Mouse (Mus musculus): ENCODE results near the gene Olfr243. TPM values are rescaled to one million over a fixed set of nuclear protein-coding genes. Genes with fewer than 3 reads are reported as not detected.
"Not testable (repeated sequence)": the region's sequence is repeated elsewhere in the genome, so short reads cannot be mapped to it uniquely, and the experiment has no call there.

The Olfr243 gene
- polyA plus RNA-seq, 2 experiments: not detected

GRCm38 (mm10) chr7:103730074-103730473 is 15.6 kb downstream of the Olfr243 start, which contains the start of gene Olfr628:
Olfr628 (plus strand) TSS chr7:103730374.
- 60% methylated on average over 1 of the region's 1 CpGs for WGBS (ENCODE audit: insufficient replicate concordance)
- DNase-seq (ENCODE audit: low read depth in 3 of 3, low spot score in 3 of 3): no peak
- ATAC-seq (ENCODE audit: insufficient read depth): no peak

GRCm38 (mm10) chr7:103744843-103745242 is 30.4 kb downstream of the Olfr243 start, which contains the start of gene Olfr629:
Olfr629 (minus strand) TSS chr7:103744943.
- 54% methylated on average over 2 of the region's 2 CpGs for WGBS (ENCODE audit: insufficient replicate concordance)
- ATAC-seq (ENCODE audit: insufficient read depth) (no peak), DNase-seq (ENCODE audit: low read depth in 3 of 3, low spot score in 3 of 3) (no peak)
- TF ChIP-seq CTCF (IDR thresholded peaks at IDR 0.05; ENCODE audit: low read depth): no peak
- no peak for TF ChIP-seq EP300 (IDR thresholded peaks at IDR 0.05; ENCODE audit: low read depth)
- H3K4me2 ChIP-seq (ENCODE audit: low read depth): no peak within 1 kb of the TSS
- no peak within 1 kb of the TSS for H3K9ac ChIP-seq (replicated peaks)
- H3K9me3 ChIP-seq (ENCODE audit: control insufficient read depth, low read length): no peaks in the 10 kb centered on the region
- H3K4me3 ChIP-seq (ENCODE audit: insufficient read depth in 1 of 2, low read depth in 2 of 2, low read length in 2 of 2): no peak within 1 kb of the TSS
- no peaks in the 10 kb centered on the region for H3K36me3 ChIP-seq (replicated peaks; ENCODE audit: control insufficient read depth, insufficient read depth, low read depth)
- H3K27ac ChIP-seq: no peak within 1 kb of the TSS
- H3K27me3 ChIP-seq (ENCODE audit: control insufficient read depth, insufficient read depth, low read length): no peaks in the 10 kb centered on the region
- H3K4me1 ChIP-seq (replicated peaks; ENCODE audit: control insufficient read depth in 2 of 2, insufficient read depth in 2 of 2, low read length in 1 of 2): no peaks in the 10 kb centered on the region

More at GRCm38 (mm10) chr7:103730074-103730473, 15.6 kb downstream of the Olfr243 start, which contains the start of gene Olfr628:
- H3K36me3 ChIP-seq (replicated peaks; ENCODE audit: control insufficient read depth, insufficient read depth, low read depth): no peaks in the 10 kb centered on the region
- TF ChIP-seq CTCF (IDR thresholded peaks at IDR 0.05; ENCODE audit: low read depth) (no peak), EP300 (IDR thresholded peaks at IDR 0.05; ENCODE audit: low read depth) (no peak)
- H3K27ac ChIP-seq: no peak within 1 kb of the TSS
- H3K4me1 ChIP-seq (replicated peaks; ENCODE audit: control insufficient read depth in 2 of 2, insufficient read depth in 2 of 2, low read length in 1 of 2): no peaks in the 10 kb centered on the region
- H3K4me3 ChIP-seq (ENCODE audit: insufficient read depth in 1 of 2, low read depth in 2 of 2, low read length in 2 of 2): no peak within 1 kb of the TSS
- no peaks in the 10 kb centered on the region for H3K27me3 ChIP-seq (ENCODE audit: control insufficient read depth, insufficient read depth, low read length)
- H3K9me3 ChIP-seq (ENCODE audit: control insufficient read depth, low read length): no peaks in the 10 kb centered on the region
- H3K4me2 ChIP-seq (ENCODE audit: low read depth): no peak within 1 kb of the TSS
- no peak within 1 kb of the TSS for H3K9ac ChIP-seq (replicated peaks)

- TF ChIP-seq CTCF (IDR thresholded peaks at IDR 0.05; ENCODE audit: low read depth) (no peak), EP300 (IDR thresholded peaks at IDR 0.05; ENCODE audit: low read depth) (no peak)
- WGBS (ENCODE audit: insufficient replicate concordance): 30% methylated on average over 2 of the region's 2 CpGs
- H3K27ac ChIP-seq: no peak within 1 kb of the TSS
- H3K4me2 ChIP-seq (ENCODE audit: low read depth): no peak within 1 kb of the TSS
- no peaks in the 10 kb centered on the region for H3K27me3 ChIP-seq (ENCODE audit: control insufficient read depth, insufficient read depth, low read length)
- no peaks in the 10 kb centered on the region for H3K4me1 ChIP-seq (replicated peaks; ENCODE audit: control insufficient read depth in 2 of 2, insufficient read depth in 2 of 2, low read length in 1 of 2)
- H3K4me3 ChIP-seq (ENCODE audit: insufficient read depth in 1 of 2, low read depth in 2 of 2, low read length in 2 of 2): no peak within 1 kb of the TSS
- DNase-seq (ENCODE audit: low read depth in 3 of 3, low spot score in 3 of 3) (no peak), ATAC-seq (ENCODE audit: insufficient read depth) (no peak)
- H3K9me3 ChIP-seq (ENCODE audit: control insufficient read depth, low read length): no peaks in the 10 kb centered on the region
- no peak within 1 kb of the TSS for H3K9ac ChIP-seq (replicated peaks)
- H3K36me3 ChIP-seq (replicated peaks; ENCODE audit: control insufficient read depth, insufficient read depth, low read depth): no peaks in the 10 kb centered on the region
These were observed 42.8 kb downstream of the Olfr243 start, which contains the start of gene Olfr630 for GRCm38 (mm10) chr7:103757233-103757632. Olfr630 (minus strand) TSS chr7:103757333.

GRCm38 (mm10) chr7:103762212-103762611 is 47.7 kb downstream of the Olfr243 start:
- H3K4me1 ChIP-seq (replicated peaks; ENCODE audit: control insufficient read depth in 2 of 2, insufficient read depth in 2 of 2, low read length in 1 of 2); H3K9ac ChIP-seq (replicated peaks); H3K4me3 ChIP-seq (ENCODE audit: insufficient read depth in 1 of 2, low read depth in 2 of 2, low read length in 2 of 2); H3K9me3 ChIP-seq (ENCODE audit: control insufficient read depth, low read length); H3K36me3 ChIP-seq (replicated peaks; ENCODE audit: control insufficient read depth, insufficient read depth, low read depth); H3K27me3 ChIP-seq (ENCODE audit: control insufficient read depth, insufficient read depth, low read length); H3K27ac ChIP-seq; DNase-seq (ENCODE audit: low read depth in 3 of 3, low spot score in 3 of 3); ATAC-seq (ENCODE audit: insufficient read depth); H3K4me2 ChIP-seq (ENCODE audit: low read depth): not testable (repeated sequence)
- WGBS (ENCODE audit: insufficient replicate concordance): 38% methylated on average over 6 of the region's 6 CpGs

GRCm38 (mm10) chr7:103767687-103768086 is 53.2 kb downstream of the Olfr243 start:
- WGBS (ENCODE audit: insufficient replicate concordance): 23% methylated on average over 6 of the region's 6 CpGs
- H3K4me3 ChIP-seq (ENCODE audit: insufficient read depth in 1 of 2, low read depth in 2 of 2, low read length in 2 of 2); H3K9ac ChIP-seq (replicated peaks); H3K9me3 ChIP-seq (ENCODE audit: control insufficient read depth, low read length); H3K27ac ChIP-seq; H3K4me1 ChIP-seq (replicated peaks; ENCODE audit: control insufficient read depth in 2 of 2, insufficient read depth in 2 of 2, low read length in 1 of 2); H3K36me3 ChIP-seq (replicated peaks; ENCODE audit: control insufficient read depth, insufficient read depth, low read depth); H3K27me3 ChIP-seq (ENCODE audit: control insufficient read depth, insufficient read depth, low read length); H3K4me2 ChIP-seq (ENCODE audit: low read depth): not testable (repeated sequence)
- DNase-seq (ENCODE audit: low read depth in 3 of 3, low spot score in 3 of 3) (peak in 1 of 3 experiments; percentile 7), ATAC-seq (ENCODE audit: insufficient read depth) (peak; percentile 82)
- TF ChIP-seq EP300 (IDR thresholded peaks at IDR 0.05; ENCODE audit: low read depth): peak; percentile 37; the same call in 1 of the 2 replicates

Other genes with a start within 250 kb of the Olfr243 start
Only the 30 nearest of the 33 such genes appear.
- gene Olfr609, start 216.6 kb upstream of the Olfr243 start, polyA plus RNA-seq (2012; rRNA removed): not detected in 2 replicates
- not detected in 2 replicates for gene Olfr609, start 216.6 kb upstream of the Olfr243 start, polyA plus RNA-seq (2014; fragmentation: Nextera tagmentation; extraction: Ambion mirVana)
- gene Olfr610, start 202.5 kb upstream of the Olfr243 start, polyA plus RNA-seq (2012; rRNA removed): not detected in 2 replicates
- not detected in 2 replicates for gene Olfr610, start 202.5 kb upstream of the Olfr243 start, polyA plus RNA-seq (2014; fragmentation: Nextera tagmentation; extraction: Ambion mirVana)
- not detected in 2 replicates for gene Olfr611, start 193.8 kb upstream of the Olfr243 start, polyA plus RNA-seq (2012; rRNA removed)
- not detected in 2 replicates for gene Olfr611, start 193.8 kb upstream of the Olfr243 start, polyA plus RNA-seq (2014; fragmentation: Nextera tagmentation; extraction: Ambion mirVana)
- gene Olfr612, start 172.0 kb upstream of the Olfr243 start, polyA plus RNA-seq (2012; rRNA removed): not detected in 2 replicates
- gene Olfr612, start 172.0 kb upstream of the Olfr243 start, polyA plus RNA-seq (2014; fragmentation: Nextera tagmentation; extraction: Ambion mirVana): not detected in 2 replicates
- not detected in 2 replicates for gene Olfr613, start 166.6 kb upstream of the Olfr243 start, polyA plus RNA-seq (2012; rRNA removed)
- not detected in 2 replicates for gene Olfr613, start 166.6 kb upstream of the Olfr243 start, polyA plus RNA-seq (2014; fragmentation: Nextera tagmentation; extraction: Ambion mirVana)
- not detected in 2 replicates for gene Olfr615, start 158.6 kb upstream of the Olfr243 start, polyA plus RNA-seq (2012; rRNA removed)
- not detected in 2 replicates for gene Olfr615, start 158.6 kb upstream of the Olfr243 start, polyA plus RNA-seq (2014; fragmentation: Nextera tagmentation; extraction: Ambion mirVana)
- gene Olfr616, start 145.5 kb upstream of the Olfr243 start, polyA plus RNA-seq (2012; rRNA removed): not detected in 2 replicates
- not detected in 2 replicates for gene Olfr616, start 145.5 kb upstream of the Olfr243 start, polyA plus RNA-seq (2014; fragmentation: Nextera tagmentation; extraction: Ambion mirVana)
- not detected in 2 replicates for gene Olfr617, start 141.6 kb upstream of the Olfr243 start, polyA plus RNA-seq (2012; rRNA removed)
- not detected in 2 replicates for gene Olfr617, start 141.6 kb upstream of the Olfr243 start, polyA plus RNA-seq (2014; fragmentation: Nextera tagmentation; extraction: Ambion mirVana)
- gene Olfr618, start 124.6 kb upstream of the Olfr243 start, polyA plus RNA-seq (2012; rRNA removed): not detected in 2 replicates
- gene Olfr618, start 124.6 kb upstream of the Olfr243 start, polyA plus RNA-seq (2014; fragmentation: Nextera tagmentation; extraction: Ambion mirVana): not detected in 2 replicates
- gene Olfr619, start 114.1 kb upstream of the Olfr243 start, polyA plus RNA-seq (2012; rRNA removed): not detected in 2 replicates
- gene Olfr619, start 114.1 kb upstream of the Olfr243 start, polyA plus RNA-seq (2014; fragmentation: Nextera tagmentation; extraction: Ambion mirVana): not detected in 2 replicates
- not detected in 2 replicates for gene Olfr620, start 102.1 kb upstream of the Olfr243 start, polyA plus RNA-seq (2012; rRNA removed)
- gene Olfr620, start 102.1 kb upstream of the Olfr243 start, polyA plus RNA-seq (2014; fragmentation: Nextera tagmentation; extraction: Ambion mirVana): not detected in 2 replicates
- gene Olfr622, start 72.0 kb upstream of the Olfr243 start, polyA plus RNA-seq (2012; rRNA removed): not detected in 2 replicates
- not detected in 2 replicates for gene Olfr622, start 72.0 kb upstream of the Olfr243 start, polyA plus RNA-seq (2014; fragmentation: Nextera tagmentation; extraction: Ambion mirVana)
- not detected in 2 replicates for gene Olfr623, start 51.0 kb upstream of the Olfr243 start, polyA plus RNA-seq (2012; rRNA removed)
- gene Olfr623, start 51.0 kb upstream of the Olfr243 start, polyA plus RNA-seq (2014; fragmentation: Nextera tagmentation; extraction: Ambion mirVana): not detected in 2 replicates
- 0.01 TPM in 2 replicates for gene Olfr624, start 43.5 kb upstream of the Olfr243 start, polyA plus RNA-seq (2012; rRNA removed)
- not detected in 2 replicates for gene Olfr624, start 43.5 kb upstream of the Olfr243 start, polyA plus RNA-seq (2014; fragmentation: Nextera tagmentation; extraction: Ambion mirVana)
- gene Olfr625-ps1, start 32.0 kb upstream of the Olfr243 start, polyA plus RNA-seq (2012; rRNA removed): not detected in 2 replicates
- gene Olfr625-ps1, start 32.0 kb upstream of the Olfr243 start, polyA plus RNA-seq (2014; fragmentation: Nextera tagmentation; extraction: Ambion mirVana): not detected in 2 replicates
- not detected in 2 replicates for gene Olfr628, start 15.7 kb downstream of the Olfr243 start, polyA plus RNA-seq (2012; rRNA removed)
- not detected in 2 replicates for gene Olfr628, start 15.7 kb downstream of the Olfr243 start, polyA plus RNA-seq (2014; fragmentation: Nextera tagmentation; extraction: Ambion mirVana)
- 0.08 TPM in 1 of 2 replicates, not detected in the other for gene Olfr629, start 30.3 kb downstream of the Olfr243 start, polyA plus RNA-seq (2012; rRNA removed)
- 0.18 and 0.22 TPM in 2 replicates for gene Olfr629, start 30.3 kb downstream of the Olfr243 start, polyA plus RNA-seq (2014; fragmentation: Nextera tagmentation; extraction: Ambion mirVana)
- 0.03 TPM in 2 replicates for gene Olfr630, start 42.7 kb downstream of the Olfr243 start, polyA plus RNA-seq (2012; rRNA removed)
- not detected in 2 replicates for gene Olfr630, start 42.7 kb downstream of the Olfr243 start, polyA plus RNA-seq (2014; fragmentation: Nextera tagmentation; extraction: Ambion mirVana)
- gene Olfr69, start 56.9 kb downstream of the Olfr243 start, polyA plus RNA-seq (2012; rRNA removed): 0.01 TPM in 1 of 2 replicates, not detected in the other
- gene Olfr69, start 56.9 kb downstream of the Olfr243 start, polyA plus RNA-seq (2014; fragmentation: Nextera tagmentation; extraction: Ambion mirVana): not detected in 2 replicates
- gene Olfr68, start 65.0 kb downstream of the Olfr243 start, polyA plus RNA-seq (2012; rRNA removed): 0.02 and 0.10 TPM in 2 replicates
- 0.08 TPM in 1 of 2 replicates, not detected in the other for gene Olfr68, start 65.0 kb downstream of the Olfr243 start, polyA plus RNA-seq (2014; fragmentation: Nextera tagmentation; extraction: Ambion mirVana)
- 0.02 TPM in 1 of 2 replicates, not detected in the other for gene Olfr67, start 77.2 kb downstream of the Olfr243 start, polyA plus RNA-seq (2012; rRNA removed)
- not detected in 2 replicates for gene Olfr67, start 77.2 kb downstream of the Olfr243 start, polyA plus RNA-seq (2014; fragmentation: Nextera tagmentation; extraction: Ambion mirVana)
- gene Hbb-bt, start 99.3 kb downstream of the Olfr243 start, polyA plus RNA-seq (2012; rRNA removed): 57,913 and 74,220 TPM in 2 replicates
- gene Hbb-bt, start 99.3 kb downstream of the Olfr243 start, polyA plus RNA-seq (2014; fragmentation: Nextera tagmentation; extraction: Ambion mirVana): 62,702 and 66,320 TPM in 2 replicates
- gene Hbb-bs, start 113.4 kb downstream of the Olfr243 start, polyA plus RNA-seq (2012; rRNA removed): 195,474 and 209,901 TPM in 2 replicates
- 126,713 and 131,477 TPM in 2 replicates for gene Hbb-bs, start 113.4 kb downstream of the Olfr243 start, polyA plus RNA-seq (2014; fragmentation: Nextera tagmentation; extraction: Ambion mirVana)
- gene Hbb-bh2, start 125.8 kb downstream of the Olfr243 start, polyA plus RNA-seq (2012; rRNA removed): 0.19 and 0.36 TPM in 2 replicates
- not detected in 2 replicates for gene Hbb-bh2, start 125.8 kb downstream of the Olfr243 start, polyA plus RNA-seq (2014; fragmentation: Nextera tagmentation; extraction: Ambion mirVana)
- gene Hbb-bh1, start 128.5 kb downstream of the Olfr243 start, polyA plus RNA-seq (2012; rRNA removed): 94.8 and 146 TPM in 2 replicates
- 155 and 211 TPM in 2 replicates for gene Hbb-bh1, start 128.5 kb downstream of the Olfr243 start, polyA plus RNA-seq (2014; fragmentation: Nextera tagmentation; extraction: Ambion mirVana)
- gene Hbb-y, start 138.5 kb downstream of the Olfr243 start, polyA plus RNA-seq (2012; rRNA removed): 361 and 394 TPM in 2 replicates
- gene Hbb-y, start 138.5 kb downstream of the Olfr243 start, polyA plus RNA-seq (2014; fragmentation: Nextera tagmentation; extraction: Ambion mirVana): 543 and 665 TPM in 2 replicates
- 0.03 TPM in 1 of 2 replicates, not detected in the other for gene Olfr66, start 171.6 kb downstream of the Olfr243 start, polyA plus RNA-seq (2012; rRNA removed)
- not detected in 2 replicates for gene Olfr66, start 171.6 kb downstream of the Olfr243 start, polyA plus RNA-seq (2014; fragmentation: Nextera tagmentation; extraction: Ambion mirVana)
- under 0.01 TPM in 1 of 2 replicates, not detected in the other for gene Olfr64, start 179.8 kb downstream of the Olfr243 start, polyA plus RNA-seq (2012; rRNA removed)
- not detected in 2 replicates for gene Olfr64, start 179.8 kb downstream of the Olfr243 start, polyA plus RNA-seq (2014; fragmentation: Nextera tagmentation; extraction: Ambion mirVana)
- not detected in 2 replicates for gene Olfr65, start 188.8 kb downstream of the Olfr243 start, polyA plus RNA-seq (2012; rRNA removed)
- not detected in 2 replicates for gene Olfr65, start 188.8 kb downstream of the Olfr243 start, polyA plus RNA-seq (2014; fragmentation: Nextera tagmentation; extraction: Ambion mirVana)
- gene Olfr631, start 214.2 kb downstream of the Olfr243 start, polyA plus RNA-seq (2012; rRNA removed): 0.84 and 0.95 TPM in 2 replicates
- 0.19 and 0.24 TPM in 2 replicates for gene Olfr631, start 214.2 kb downstream of the Olfr243 start, polyA plus RNA-seq (2014; fragmentation: Nextera tagmentation; extraction: Ambion mirVana)

Measured in liver, embryonic 14.5 days (tissue).